Mouse (Mus musculus) hindbrain, embryonic 11.5 days (tissue): Measurements from ENCODE around the gene Rpl14. TPM values are rescaled to one million over a fixed set of nuclear protein-coding genes. Genes with fewer than 3 reads are reported as not detected.

ENCODE experiments used
- ATAC-seq: fragments of 200-750 bp; cut with Nextera tagmentation; 2 replicates; pipeline ENCODE4 v1.8.0; 2017; ENCODE audit warnings: mild to moderate bottlenecking, moderate TSS enrichment, moderate library complexity; ENCODE audit not compliant: low FRiP score
- DNase-seq: peaks from one replicate; pipeline ENCODE4 v3.0.0-alpha.2; 2015; ENCODE audit warnings: low spot score
- H3K27ac ChIP-seq: fragments of 300-500 bp; sonication (generic); 2 replicates; pipeline ENCODE4 v1.5.1; 2014; ENCODE audit warnings: mild to moderate bottlenecking, low read depth, low read length
- H3K27me3 ChIP-seq: fragments of 300-500 bp; sonication (generic); 2 replicates; pipeline ENCODE4 v1.6.1; 2014; ENCODE audit warnings: mild to moderate bottlenecking, low read length, moderate library complexity, mixed read lengths; ENCODE audit not compliant: control insufficient read depth, insufficient read depth
- H3K36me3 ChIP-seq: fragments of 300-500 bp; sonication (generic); 2 replicates; pipeline ENCODE4 v1.6.1; 2014; ENCODE audit warnings: mild to moderate bottlenecking, low read length, moderate library complexity, mixed read lengths; ENCODE audit not compliant: control insufficient read depth, insufficient read depth
- H3K4me1 ChIP-seq: fragments of 300-500 bp; sonication (generic); replicated peaks from 2 replicates; pipeline ENCODE4 v1.6.1; 2014; ENCODE audit warnings: low read length, mixed read lengths; ENCODE audit not compliant: control insufficient read depth, insufficient read depth
- H3K4me2 ChIP-seq: fragments of 300-500 bp; sonication (generic); replicated peaks from 2 replicates; pipeline ENCODE4 v1.6.1; 2014; ENCODE audit warnings: mild to moderate bottlenecking, low read depth, low read length
- H3K4me3 ChIP-seq: fragments of 300-500 bp; sonication (generic); 2 replicates; pipeline ENCODE4 v1.5.1; 2014; ENCODE audit warnings: low read depth, low read length
- H3K9ac ChIP-seq: fragments of 300-500 bp; sonication (generic); 2 replicates; pipeline ENCODE4 v1.6.1; 2014; ENCODE audit warnings: low read depth, low read length
- H3K9me3 ChIP-seq: fragments of 300-500 bp; sonication (generic); 2 replicates; pipeline ENCODE4 v1.6.1; 2016; ENCODE audit warnings: low read length; ENCODE audit not compliant: control insufficient read depth
- WGBS: fragments of 180-500 bp; shearing (Covaris S2); extraction: QIAGEN DNeasy Blood & Tissue Kit; methylation state at CpG from one replicate; pipeline ENCODE4 v1.1.7; 2014; 5-methylcytosine and 5-hydroxymethylcytosine counted together
- polyA plus RNA-seq: library from polyadenylated mRNA; unstranded; fragments of >200 nt; fragmentation: Nextera tagmentation; extraction: Ambion mirVana; gene quantifications from 2 replicates; pipeline ENCODE4 v1.2.1, GENCODE M21; 2014

Gene Rpl14
- polyA plus RNA-seq, 1 experiment from 2014 or later = 883 TPM

DNA sequence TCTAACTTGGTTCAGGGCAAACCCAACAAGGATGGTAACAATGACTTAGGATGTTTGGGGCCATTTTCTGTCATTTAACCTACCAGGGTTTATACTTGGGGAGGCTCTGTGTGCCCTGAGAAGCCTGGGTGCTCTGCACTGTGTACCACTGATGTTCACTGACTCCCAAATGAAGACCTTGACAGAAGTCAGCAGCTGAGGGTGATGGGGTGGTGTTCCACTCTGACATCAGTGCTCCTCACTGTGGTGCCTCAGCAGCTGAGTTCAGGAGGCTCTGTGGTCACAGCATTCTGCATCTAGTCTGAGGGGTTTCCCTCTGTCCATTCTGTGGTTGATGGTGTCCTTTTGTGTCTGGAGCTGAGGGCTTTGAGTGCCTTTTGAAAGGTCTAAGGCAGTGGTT is 39.8 kb downstream of the Rpl14 start:
- no peak for DNase-seq

DNA sequence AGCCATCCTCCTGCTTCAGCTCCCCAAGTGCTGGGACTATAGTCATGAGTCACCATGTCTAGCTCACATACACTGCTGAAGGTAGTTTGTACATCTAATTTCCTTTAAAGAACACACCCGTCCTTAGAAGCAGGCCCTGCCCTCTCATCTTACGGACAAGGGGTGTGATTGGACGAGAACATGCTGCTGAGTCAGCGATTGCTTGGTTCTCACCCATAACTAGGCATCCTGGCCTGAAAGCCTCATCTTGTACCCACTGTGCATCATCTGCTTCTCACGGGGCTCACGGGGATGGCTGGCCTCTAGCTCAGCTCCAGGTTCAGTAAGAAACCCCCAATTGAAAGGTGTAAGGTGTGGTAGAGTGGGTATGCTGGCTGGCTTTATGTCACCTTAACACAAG is 42.8 kb downstream of the Rpl14 start:
- 93% methylated on average over 6 of the region's 6 CpGs for WGBS

More for the DNA sequence above, 39.8 kb downstream of the Rpl14 start:
- no peak for ATAC-seq
- no peaks in the 10 kb centered on the region for H3K4me1 ChIP-seq
- no peak overlapping the region for H3K4me2 ChIP-seq
- H3K9ac ChIP-seq = no peak overlapping the region
- no peaks in the 10 kb centered on the region for H3K27me3 ChIP-seq
- H3K27ac ChIP-seq = no peak overlapping the region
- H3K9me3 ChIP-seq = peaks cover 9% of the 10 kb centered on the region; the same call in 1 of the 2 replicates
- H3K4me3 ChIP-seq = no peak overlapping the region
- H3K36me3 ChIP-seq = no peaks in the 10 kb centered on the region

GRCm38 (mm10) chr9:120618101-120618500 is 46.9 kb downstream of the Rpl14 start:
- no peak overlapping the region for H3K9ac ChIP-seq
- 83% methylated on average over 6 of the region's 6 CpGs for WGBS
- H3K4me3 ChIP-seq = no peak overlapping the region
- no peak overlapping the region for H3K27ac ChIP-seq
- peaks cover 7% of the 10 kb centered on the region for H3K4me1 ChIP-seq
- H3K27me3 ChIP-seq = no peaks in the 10 kb centered on the region
- ATAC-seq (no peak), DNase-seq (no peak)
- no peaks in the 10 kb centered on the region; the same call in 1 of the 2 replicates for H3K9me3 ChIP-seq
- H3K4me2 ChIP-seq = no peak overlapping the region
- H3K36me3 ChIP-seq = no peaks in the 10 kb centered on the region

More for the DNA sequence above, 42.8 kb downstream of the Rpl14 start:
- H3K4me2 ChIP-seq = no peak overlapping the region
- no peak overlapping the region for H3K4me3 ChIP-seq
- no peaks in the 10 kb centered on the region for H3K27me3 ChIP-seq
- DNase-seq = no peak
- ATAC-seq = no peak
- H3K27ac ChIP-seq = no peak overlapping the region
- no peak overlapping the region for H3K9ac ChIP-seq
- no peaks in the 10 kb centered on the region for H3K9me3 ChIP-seq
- peaks cover 4% of the 10 kb centered on the region for H3K4me1 ChIP-seq
- no peaks in the 10 kb centered on the region for H3K36me3 ChIP-seq

- Histone ChIP-seq H3K4me2 (peak overlapping the region; percentile 30), H3K4me3 (no peak overlapping the region), H3K9ac (peak overlapping the region; percentile 46; the same call in 1 of the 2 replicates), H3K9me3 (no peaks in the 10 kb centered on the region; the same call in 1 of the 2 replicates), H3K27ac (peak overlapping the region; percentile 56), H3K4me1 (peaks cover 7% of the 10 kb centered on the region), H3K27me3 (no peaks in the 10 kb centered on the region), H3K36me3 (no peaks in the 10 kb centered on the region)
- DNase-seq (no peak), ATAC-seq (no peak; the same call in 1 of the 2 replicates)
- 5% methylated on average over 10 of the region's 10 CpGs for WGBS
These were observed 48.1 kb downstream of the Rpl14 start for GRCm38 (mm10) chr9:120619347-120619708.

DNA sequence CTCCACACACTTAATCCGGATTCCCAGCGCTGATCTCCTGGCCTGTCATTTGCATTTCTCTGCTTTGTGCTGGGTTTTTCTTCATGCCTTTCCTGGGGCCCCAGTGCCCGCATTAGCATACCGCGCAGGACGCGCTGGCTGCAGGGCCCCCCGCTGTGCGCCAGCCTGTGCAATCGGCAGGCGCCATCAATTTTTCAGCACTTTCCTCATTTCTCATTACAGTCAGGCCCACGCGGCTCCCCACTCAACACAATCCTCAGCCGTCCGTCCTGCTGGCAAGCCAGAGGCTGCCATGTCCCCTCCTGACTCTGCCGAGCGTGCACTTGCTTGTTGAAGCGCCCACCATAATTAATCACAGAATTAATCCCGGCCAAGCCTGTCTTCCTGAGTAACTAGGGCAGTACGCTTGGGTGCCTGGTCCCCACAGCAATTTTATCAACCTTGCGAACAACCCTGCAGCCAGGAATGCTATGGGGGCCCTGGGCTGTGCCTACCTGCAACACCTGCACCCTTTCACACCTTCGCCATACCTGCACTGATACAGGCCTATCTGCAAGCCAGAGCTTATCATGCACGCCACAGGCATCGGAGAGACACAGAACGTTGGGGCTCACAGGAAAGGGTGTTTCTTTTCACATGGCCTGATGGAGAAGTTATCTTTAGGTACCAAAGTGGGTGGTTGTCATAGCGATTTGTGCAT is 48.6 kb downstream of the Rpl14 start:
- peak; percentile 94 for ATAC-seq
- WGBS = 6% methylated on average over 26 of the region's 26 CpGs

GRCm38 (mm10) chr9:120620409-120620745 is 49.1 kb downstream of the Rpl14 start:
- Histone ChIP-seq H3K27ac (peak overlapping the region; percentile 56; the same call in 1 of the 2 replicates), H3K4me3 (no peak overlapping the region), H3K4me1 (peaks cover 7% of the 10 kb centered on the region), H3K4me2 (no peak overlapping the region), H3K9me3 (no peaks in the 10 kb centered on the region; the same call in 1 of the 2 replicates), H3K9ac (no peak overlapping the region), H3K27me3 (no peaks in the 10 kb centered on the region), H3K36me3 (no peaks in the 10 kb centered on the region)
- 28% methylated on average over 4 of the region's 4 CpGs for WGBS
- DNase-seq = no peak
- ATAC-seq = no peak; the same call in 1 of the 2 replicates

More for the DNA sequence above, 48.6 kb downstream of the Rpl14 start:
- no peaks in the 10 kb centered on the region; the same call in 1 of the 2 replicates for H3K9me3 ChIP-seq
- peaks cover 7% of the 10 kb centered on the region for H3K4me1 ChIP-seq
- H3K4me3 ChIP-seq = no peak overlapping the region
- peak; percentile 87 for DNase-seq
- peak overlapping the region; percentile 46; the same call in 1 of the 2 replicates for H3K9ac ChIP-seq
- H3K27me3 ChIP-seq = no peaks in the 10 kb centered on the region
- H3K36me3 ChIP-seq = no peaks in the 10 kb centered on the region
- H3K27ac ChIP-seq = peak overlapping the region; percentile 56
- H3K4me2 ChIP-seq = peak overlapping the region; percentile 30

Other genes with a start within 250 kb of the Rpl14 start
- gene Eif1b, start 79.2 kb upstream of the Rpl14 start, polyA plus RNA-seq = 274 and 279 TPM in 2 replicates
- gene Entpd3, start 31.6 kb upstream of the Rpl14 start, polyA plus RNA-seq = 0.47 and 0.51 TPM in 2 replicates